Mouse (Mus musculus): ENCODE results near the gene Pon2. TPM values are rescaled to one million over a fixed set of nuclear protein-coding genes. Genes with fewer than 3 reads are reported as not detected.

Gene Pon2
- polyA plus RNA-seq, 1 experiment from 2014 or later, result 42.8 TPM

- no peak overlapping the region for H3K4me3 ChIP-seq (ENCODE audit: low read depth, low read length)
- H3K4me2 ChIP-seq, result peak overlapping the region; percentile 59
- no peak overlapping the region for H3K9ac ChIP-seq
- no peaks in the 10 kb centered on the region for H3K27me3 ChIP-seq (ENCODE audit: insufficient read depth, low read length)
- DNase-seq, result no peak
- no peaks in the 10 kb centered on the region for H3K4me1 ChIP-seq (ENCODE audit: insufficient read depth)
- no peaks in the 10 kb centered on the region for H3K36me3 ChIP-seq (ENCODE audit: insufficient read depth)
- H3K9me3 ChIP-seq (ENCODE audit: low read depth, low read length), result no peaks in the 10 kb centered on the region
- ATAC-seq (ENCODE audit: insufficient read depth), result no peak
- WGBS, result 96% methylated on average over 2 of the region's 2 CpGs
- H3K27ac ChIP-seq (ENCODE audit: low read depth), result no peak overlapping the region
- no peak for TF ChIP-seq CTCF (IDR thresholded peaks at IDR 0.05; ENCODE audit: low read depth)
Measured at GRCm38 (mm10) chr6:5254869-5255268, 43.4 kb downstream of the Pon2 start.

- Histone ChIP-seq H3K9ac (no peak overlapping the region), H3K4me2 (no peak overlapping the region), H3K4me3 (ENCODE audit: low read depth, low read length) (no peak overlapping the region), H3K36me3 (ENCODE audit: insufficient read depth) (no peaks in the 10 kb centered on the region), H3K27me3 (ENCODE audit: insufficient read depth, low read length) (no peaks in the 10 kb centered on the region), H3K9me3 (ENCODE audit: low read depth, low read length) (no peaks in the 10 kb centered on the region), H3K27ac (ENCODE audit: low read depth) (no peak overlapping the region), H3K4me1 (ENCODE audit: insufficient read depth) (no peaks in the 10 kb centered on the region)
- no peak for TF ChIP-seq CTCF (IDR thresholded peaks at IDR 0.05; ENCODE audit: low read depth)
- WGBS, result 85% methylated on average over 6 of the region's 6 CpGs
- DNase-seq, result no peak
- no peak for ATAC-seq (ENCODE audit: insufficient read depth)
Measured at GRCm38 (mm10) chr6:5245926-5246325, 52.3 kb downstream of the Pon2 start.

- Histone ChIP-seq H3K4me1 (ENCODE audit: insufficient read depth) (no peaks in the 10 kb centered on the region), H3K36me3 (ENCODE audit: insufficient read depth) (no peaks in the 10 kb centered on the region), H3K9ac (no peak overlapping the region), H3K9me3 (ENCODE audit: low read depth, low read length) (no peaks in the 10 kb centered on the region), H3K27ac (ENCODE audit: low read depth) (no peak overlapping the region), H3K4me2 (no peak overlapping the region), H3K4me3 (ENCODE audit: low read depth, low read length) (no peak overlapping the region), H3K27me3 (ENCODE audit: insufficient read depth, low read length) (no peaks in the 10 kb centered on the region)
- DNase-seq (no peak), ATAC-seq (ENCODE audit: insufficient read depth) (no peak)
- TF ChIP-seq CTCF (IDR thresholded peaks at IDR 0.05; ENCODE audit: low read depth), result no peak
- 73% methylated on average over 3 of the region's 3 CpGs for WGBS
Measured at GRCm38 (mm10) chr6:5238799-5239198, 59.5 kb downstream of the Pon2 start.

DNA sequence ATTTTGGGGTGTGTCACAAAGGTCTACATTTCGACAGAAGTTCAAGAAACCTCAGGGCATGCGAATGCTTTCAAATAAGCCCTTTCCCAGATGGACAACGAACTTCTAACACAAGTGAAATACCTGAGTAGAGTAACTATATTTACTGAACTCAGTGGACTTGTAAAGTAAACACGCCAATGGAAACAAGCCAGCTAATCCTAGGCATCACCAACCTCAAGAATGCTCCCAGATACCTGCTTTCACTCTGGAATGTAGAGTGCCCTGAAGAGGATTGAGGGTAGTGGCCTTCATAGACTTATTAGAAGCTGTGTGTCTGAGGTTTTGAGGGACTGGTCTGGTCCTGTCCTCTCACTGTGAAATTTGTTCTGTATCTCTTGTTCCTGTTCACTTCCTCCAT is 60.7 kb downstream of the Pon2 start:
- ATAC-seq (ENCODE audit: insufficient read depth) (peak; percentile 66; the same call in 1 of the 2 replicates), DNase-seq (peak; percentile 62)
- no peak for TF ChIP-seq CTCF (IDR thresholded peaks at IDR 0.05; ENCODE audit: low read depth)
- no peak overlapping the region for H3K4me2 ChIP-seq
- no peaks in the 10 kb centered on the region for H3K27me3 ChIP-seq (ENCODE audit: insufficient read depth, low read length)
- no peaks in the 10 kb centered on the region for H3K36me3 ChIP-seq (ENCODE audit: insufficient read depth)
- H3K9me3 ChIP-seq (ENCODE audit: low read depth, low read length), result no peaks in the 10 kb centered on the region
- H3K4me1 ChIP-seq (ENCODE audit: insufficient read depth), result no peaks in the 10 kb centered on the region
- H3K4me3 ChIP-seq (ENCODE audit: low read depth, low read length), result no peak overlapping the region
- H3K27ac ChIP-seq (ENCODE audit: low read depth), result no peak overlapping the region
- no peak overlapping the region for H3K9ac ChIP-seq
- 55% methylated on average over 4 of the region's 4 CpGs for WGBS

DNA sequence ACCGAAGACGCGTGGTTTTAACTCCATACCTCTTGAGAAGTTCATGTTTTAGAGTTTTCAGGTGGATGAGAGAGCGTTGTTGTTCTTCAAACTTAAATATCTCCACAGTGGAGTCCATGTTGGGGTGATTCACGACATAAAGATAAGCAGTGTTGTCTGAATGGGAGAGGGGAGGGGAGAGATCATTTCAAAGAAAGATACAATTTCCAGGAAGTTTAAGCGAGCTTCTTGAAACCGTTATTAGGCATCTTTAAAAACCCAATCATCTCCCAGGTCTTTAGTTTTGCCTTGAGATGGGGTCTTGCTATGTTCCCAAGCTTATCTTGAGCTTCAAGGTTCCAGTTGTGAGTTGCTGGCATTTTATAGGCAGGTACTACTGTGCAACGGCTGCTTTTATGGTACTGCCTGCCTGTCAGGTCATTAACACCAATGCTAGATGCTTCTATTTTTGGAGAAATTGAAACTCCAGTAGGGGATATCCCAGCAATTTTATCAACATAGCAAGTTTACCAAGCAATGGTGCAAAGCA is 61.3 kb downstream of the Pon2 start:
- Histone ChIP-seq H3K36me3 (ENCODE audit: insufficient read depth) (no peaks in the 10 kb centered on the region), H3K4me3 (ENCODE audit: low read depth, low read length) (no peak overlapping the region), H3K27ac (ENCODE audit: low read depth) (no peak overlapping the region), H3K4me1 (ENCODE audit: insufficient read depth) (no peaks in the 10 kb centered on the region), H3K9me3 (ENCODE audit: low read depth, low read length) (no peaks in the 10 kb centered on the region), H3K27me3 (ENCODE audit: insufficient read depth, low read length) (no peaks in the 10 kb centered on the region), H3K4me2 (no peak overlapping the region), H3K9ac (no peak overlapping the region)
- no peak for TF ChIP-seq CTCF (IDR thresholded peaks at IDR 0.05; ENCODE audit: low read depth)
- ATAC-seq (ENCODE audit: insufficient read depth), result no peak
- DNase-seq, result no peak
- WGBS, result 83% methylated on average over 8 of the region's 8 CpGs

GRCm38 (mm10) chr6:5234563-5234962 is 63.7 kb downstream of the Pon2 start:
- H3K4me2 ChIP-seq, result no peak overlapping the region
- H3K9ac ChIP-seq, result no peak overlapping the region
- H3K36me3 ChIP-seq (ENCODE audit: insufficient read depth), result no peaks in the 10 kb centered on the region
- H3K27ac ChIP-seq (ENCODE audit: low read depth), result no peak overlapping the region
- 63% methylated on average over 3 of the region's 3 CpGs for WGBS
- no peak overlapping the region for H3K4me3 ChIP-seq (ENCODE audit: low read depth, low read length)
- TF ChIP-seq CTCF (IDR thresholded peaks at IDR 0.05; ENCODE audit: low read depth), result no peak
- H3K27me3 ChIP-seq (ENCODE audit: insufficient read depth, low read length), result no peaks in the 10 kb centered on the region
- DNase-seq (no peak), ATAC-seq (ENCODE audit: insufficient read depth) (no peak)
- no peaks in the 10 kb centered on the region for H3K4me1 ChIP-seq (ENCODE audit: insufficient read depth)
- H3K9me3 ChIP-seq (ENCODE audit: low read depth, low read length), result no peaks in the 10 kb centered on the region

- Histone ChIP-seq H3K4me1 (ENCODE audit: insufficient read depth) (no peaks in the 10 kb centered on the region), H3K27ac (ENCODE audit: low read depth) (no peak overlapping the region), H3K4me2 (no peak overlapping the region), H3K4me3 (ENCODE audit: low read depth, low read length) (no peak overlapping the region), H3K9me3 (ENCODE audit: low read depth, low read length) (no peaks in the 10 kb centered on the region), H3K9ac (no peak overlapping the region), H3K36me3 (ENCODE audit: insufficient read depth) (no peaks in the 10 kb centered on the region), H3K27me3 (ENCODE audit: insufficient read depth, low read length) (no peaks in the 10 kb centered on the region)
- TF ChIP-seq CTCF (IDR thresholded peaks at IDR 0.05; ENCODE audit: low read depth), result no peak
- 80% methylated on average over 1 of the region's 1 CpGs for WGBS
- DNase-seq, result no peak
- no peak for ATAC-seq (ENCODE audit: insufficient read depth)
Measured at GRCm38 (mm10) chr6:5233812-5234211, 64.4 kb downstream of the Pon2 start.

- Histone ChIP-seq H3K4me1 (ENCODE audit: insufficient read depth) (no peaks in the 10 kb centered on the region), H3K4me2 (no peak overlapping the region), H3K36me3 (ENCODE audit: insufficient read depth) (no peaks in the 10 kb centered on the region), H3K9ac (no peak overlapping the region), H3K27me3 (ENCODE audit: insufficient read depth, low read length) (no peaks in the 10 kb centered on the region), H3K27ac (ENCODE audit: low read depth) (no peak overlapping the region), H3K9me3 (ENCODE audit: low read depth, low read length) (no peaks in the 10 kb centered on the region), H3K4me3 (ENCODE audit: low read depth, low read length) (no peak overlapping the region)
- DNase-seq (no peak), ATAC-seq (ENCODE audit: insufficient read depth) (no peak)
- no peak for TF ChIP-seq CTCF (IDR thresholded peaks at IDR 0.05; ENCODE audit: low read depth)
- 84% methylated on average over 4 of the region's 4 CpGs for WGBS
Measured at GRCm38 (mm10) chr6:5232022-5232421, 66.2 kb downstream of the Pon2 start.

All from lung, embryonic 14.5 days (tissue).